Mouse (Mus musculus): ENCODE data around the gene Mrpl34. TPM values are rescaled to one million over a fixed set of nuclear protein-coding genes. Genes with fewer than 3 reads are reported as not detected.

Gene Mrpl34
- polyA plus RNA-seq, 1 experiment from 2014 or later = 115 TPM

DNA sequence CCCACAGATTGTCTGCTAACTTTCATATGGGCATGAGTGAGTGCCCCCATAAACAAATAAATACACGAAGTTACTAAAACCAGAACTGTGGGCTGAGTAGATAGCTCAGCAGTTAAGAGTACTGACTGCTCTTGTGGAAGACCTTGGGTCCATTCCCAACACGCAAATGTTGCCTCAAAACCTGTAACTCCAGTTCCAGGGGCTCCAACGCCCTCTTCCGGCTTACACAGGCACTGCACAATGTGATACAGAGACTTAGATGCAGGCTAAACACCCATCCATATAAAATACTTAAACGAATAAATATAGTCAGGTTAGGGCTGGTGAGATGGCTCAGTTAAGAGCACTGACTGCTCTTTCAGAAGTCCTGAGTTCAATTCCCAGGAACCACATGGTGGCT is 50.3 kb downstream of the Mrpl34 start:
- H3K36me3 ChIP-seq = no peaks in the 10 kb centered on the region

More for the DNA sequence above, 50.3 kb downstream of the Mrpl34 start:
- Histone ChIP-seq H3K9me3 (replicated peaks) (no peaks in the 10 kb centered on the region), H3K4me2 (replicated peaks) (no peak overlapping the region), H3K4me3 (replicated peaks) (no peak overlapping the region), H3K9ac (no peak overlapping the region), H3K27me3 (peaks cover 7% of the 10 kb centered on the region; the same call in 1 of the 2 replicates), H3K27ac (replicated peaks) (no peak overlapping the region), H3K4me1 (no peaks in the 10 kb centered on the region)
- no peak for ATAC-seq (ENCODE audit: insufficient number of reproducible peaks, low FRiP score, low TSS enrichment, low read depth)
- WGBS = 67% methylated on average over 5 of the region's 5 CpGs

Other genes starting within 250 kb of the Mrpl34 start
- 24.0 and 27.0 TPM in 2 replicates for gene Myo9b, start 192.2 kb upstream of the Mrpl34 start, polyA plus RNA-seq (2015; fragmentation: Nextera tagmentation; extraction: Ambion mirVana)
- 47.2 and 48.6 TPM in 2 replicates for gene Haus8, start 192.0 kb upstream of the Mrpl34 start, polyA plus RNA-seq (2015; fragmentation: Nextera tagmentation; extraction: Ambion mirVana)
- gene Use1, start 98.1 kb upstream of the Mrpl34 start, polyA plus RNA-seq (2015; fragmentation: Nextera tagmentation; extraction: Ambion mirVana) = 100 and 121 TPM in 2 replicates
- gene Ocel1, start 93.7 kb upstream of the Mrpl34 start, polyA plus RNA-seq (2015; fragmentation: Nextera tagmentation; extraction: Ambion mirVana) = 7.1 and 8.5 TPM in 2 replicates
- 59.0 and 61.2 TPM in 2 replicates for gene Nr2f6, start 83.0 kb upstream of the Mrpl34 start, polyA plus RNA-seq (2015; fragmentation: Nextera tagmentation; extraction: Ambion mirVana)
- 11.6 and 12.7 TPM in 2 replicates for gene Ushbp1, start 69.2 kb upstream of the Mrpl34 start, polyA plus RNA-seq (2015; fragmentation: Nextera tagmentation; extraction: Ambion mirVana)
- 96.7 and 106 TPM in 2 replicates for gene Babam1, start 68.1 kb upstream of the Mrpl34 start, polyA plus RNA-seq (2015; fragmentation: Nextera tagmentation; extraction: Ambion mirVana)
- 33.1 and 33.7 TPM in 2 replicates for gene Ankle1, start 58.9 kb upstream of the Mrpl34 start, polyA plus RNA-seq (2015; fragmentation: Nextera tagmentation; extraction: Ambion mirVana)
- gene Abhd8, start 1.3 kb upstream of the Mrpl34 start, polyA plus RNA-seq (2015; fragmentation: Nextera tagmentation; extraction: Ambion mirVana) = 73.2 and 77.0 TPM in 2 replicates
- gene Dda1, start 4.2 kb downstream of the Mrpl34 start, polyA plus RNA-seq (2015; fragmentation: Nextera tagmentation; extraction: Ambion mirVana) = 105 and 112 TPM in 2 replicates
- 3.0 and 3.7 TPM in 2 replicates for gene Ano8, start 21.0 kb downstream of the Mrpl34 start, polyA plus RNA-seq (2015; fragmentation: Nextera tagmentation; extraction: Ambion mirVana)
- gene Gtpbp3, start 23.1 kb downstream of the Mrpl34 start, polyA plus RNA-seq (2015; fragmentation: Nextera tagmentation; extraction: Ambion mirVana) = 15.9 and 17.3 TPM in 2 replicates
- 61.4 and 62.8 TPM in 2 replicates for gene Plvap, start 46.8 kb downstream of the Mrpl34 start, polyA plus RNA-seq (2015; fragmentation: Nextera tagmentation; extraction: Ambion mirVana)
- gene Ccdc194, start 60.8 kb downstream of the Mrpl34 start, polyA plus RNA-seq (2015; fragmentation: Nextera tagmentation; extraction: Ambion mirVana) = 2.4 and 3.0 TPM in 2 replicates
- 34.8 and 35.5 TPM in 2 replicates for gene Bst2, start 72.5 kb downstream of the Mrpl34 start, polyA plus RNA-seq (2015; fragmentation: Nextera tagmentation; extraction: Ambion mirVana)
- 86.8 and 92.9 TPM in 2 replicates for gene Mvb12a, start 78.0 kb downstream of the Mrpl34 start, polyA plus RNA-seq (2015; fragmentation: Nextera tagmentation; extraction: Ambion mirVana)
- 1.2 and 1.7 TPM in 2 replicates for gene Tmem221, start 93.9 kb downstream of the Mrpl34 start, polyA plus RNA-seq (2015; fragmentation: Nextera tagmentation; extraction: Ambion mirVana)
- 0.13 and 0.18 TPM in 2 replicates for gene Nxnl1, start 101.6 kb downstream of the Mrpl34 start, polyA plus RNA-seq (2015; fragmentation: Nextera tagmentation; extraction: Ambion mirVana)
- gene Slc27a1, start 103.9 kb downstream of the Mrpl34 start, polyA plus RNA-seq (2015; fragmentation: Nextera tagmentation; extraction: Ambion mirVana) = 51.1 and 55.7 TPM in 2 replicates
- 220 and 229 TPM in 2 replicates for gene Pgls, start 127.2 kb downstream of the Mrpl34 start, polyA plus RNA-seq (2015; fragmentation: Nextera tagmentation; extraction: Ambion mirVana)
- 3.1 and 4.7 TPM in 2 replicates for gene Fam129c, start 132.7 kb downstream of the Mrpl34 start, polyA plus RNA-seq (2015; fragmentation: Nextera tagmentation; extraction: Ambion mirVana)
- gene Colgalt1, start 146.0 kb downstream of the Mrpl34 start, polyA plus RNA-seq (2015; fragmentation: Nextera tagmentation; extraction: Ambion mirVana) = 94.6 and 98.9 TPM in 2 replicates
- 1.2 and 2.0 TPM in 2 replicates for gene Unc13a, start 206.8 kb downstream of the Mrpl34 start, polyA plus RNA-seq (2015; fragmentation: Nextera tagmentation; extraction: Ambion mirVana)
- 5.3 and 6.3 TPM in 2 replicates for gene Jak3, start 211.3 kb downstream of the Mrpl34 start, polyA plus RNA-seq (2015; fragmentation: Nextera tagmentation; extraction: Ambion mirVana)
- 1.1 TPM in 2 replicates for gene Insl3, start 224.3 kb downstream of the Mrpl34 start, polyA plus RNA-seq (2015; fragmentation: Nextera tagmentation; extraction: Ambion mirVana)
- gene B3gnt3, start 236.8 kb downstream of the Mrpl34 start, polyA plus RNA-seq (2015; fragmentation: Nextera tagmentation; extraction: Ambion mirVana) = 1.1 and 1.4 TPM in 2 replicates